Mouse (Mus musculus) megakaryocyte progenitor cell, adult 5-6 weeks (primary cell): ENCODE measurements around the gene H2-Eb2. TPM values are rescaled to one million over a fixed set of nuclear protein-coding genes. Genes with fewer than 3 reads are reported as not detected.

ENCODE experiments used
- total RNA-seq, 2 experiments: library from RNA; stranded (forward) in 1 of 2; stranded (reverse) in 1 of 2; fragments of 157-497, 149-512 nt in 1 of 2; fragments of 200-1000 nt in 1 of 2; gene quantifications; 2 replicates each; pipeline versions ENCODE4 v1.2.3 to v1.2.4; 2015 to 2017

The H2-Eb2 gene
- total RNA-seq, 2 experiments from 2014 or later: 0.02 TPM; not detected in 1

Other genes with a start within 250 kb of the H2-Eb2 start
- gene H2-Oa, start 233.3 kb upstream of the H2-Eb2 start, total RNA-seq (2015): 7.7 and 9.6 TPM in 2 replicates
- gene H2-Oa, start 233.3 kb upstream of the H2-Eb2 start, total RNA-seq (2017): 2.7 TPM in 2 replicates
- 72.0 and 74.5 TPM in 2 replicates for gene H2-DMa, start 206.1 kb upstream of the H2-Eb2 start, total RNA-seq (2015)
- gene H2-DMa, start 206.1 kb upstream of the H2-Eb2 start, total RNA-seq (2017): 56.5 and 61.1 TPM in 2 replicates
- gene Brd2, start 203.0 kb upstream of the H2-Eb2 start, total RNA-seq (2015): 269 and 306 TPM in 2 replicates
- gene Brd2, start 203.0 kb upstream of the H2-Eb2 start, total RNA-seq (2017): 260 and 284 TPM in 2 replicates
- 3.9 and 5.8 TPM in 2 replicates for gene H2-DMb2, start 182.4 kb upstream of the H2-Eb2 start, total RNA-seq (2015)
- 6.7 and 8.5 TPM in 2 replicates for gene H2-DMb2, start 182.4 kb upstream of the H2-Eb2 start, total RNA-seq (2017)
- 36.2 and 39.4 TPM in 2 replicates for gene H2-DMb1, start 172.6 kb upstream of the H2-Eb2 start, total RNA-seq (2015)
- 47.0 and 60.3 TPM in 2 replicates for gene H2-DMb1, start 172.6 kb upstream of the H2-Eb2 start, total RNA-seq (2017)
- gene Tap1, start 138.1 kb upstream of the H2-Eb2 start, total RNA-seq (2015): 27.6 and 30.5 TPM in 2 replicates
- gene Tap1, start 138.1 kb upstream of the H2-Eb2 start, total RNA-seq (2017): 62.5 and 82.8 TPM in 2 replicates
- gene Psmb9, start 137.9 kb upstream of the H2-Eb2 start, total RNA-seq (2015): 112 and 120 TPM in 2 replicates
- 122 and 126 TPM in 2 replicates for gene Psmb9, start 137.9 kb upstream of the H2-Eb2 start, total RNA-seq (2017)
- gene Psmb8, start 127.9 kb upstream of the H2-Eb2 start, total RNA-seq (2015): 289 and 290 TPM in 2 replicates
- gene Psmb8, start 127.9 kb upstream of the H2-Eb2 start, total RNA-seq (2017): 461 and 471 TPM in 2 replicates
- gene Tap2, start 122.1 kb upstream of the H2-Eb2 start, total RNA-seq (2015): 8.5 and 17.1 TPM in 2 replicates
- 54.6 and 67.9 TPM in 2 replicates for gene Tap2, start 122.1 kb upstream of the H2-Eb2 start, total RNA-seq (2017)
- 6.6 and 13.1 TPM in 2 replicates for gene H2-Ob, start 86.8 kb upstream of the H2-Eb2 start, total RNA-seq (2015)
- 3.7 and 8.6 TPM in 2 replicates for gene H2-Ob, start 86.8 kb upstream of the H2-Eb2 start, total RNA-seq (2017)
- gene H2-Ab1, start 68.0 kb upstream of the H2-Eb2 start, total RNA-seq (2015): 50.0 and 61.3 TPM in 2 replicates
- gene H2-Ab1, start 68.0 kb upstream of the H2-Eb2 start, total RNA-seq (2017): 45.2 and 81.5 TPM in 2 replicates
- 30.1 and 37.9 TPM in 2 replicates for gene H2-Aa, start 37.8 kb upstream of the H2-Eb2 start, total RNA-seq (2015)
- gene H2-Aa, start 37.8 kb upstream of the H2-Eb2 start, total RNA-seq (2017): 10.3 and 24.6 TPM in 2 replicates
- gene H2-Eb1, start 19.8 kb upstream of the H2-Eb2 start, total RNA-seq (2015): 5.0 and 5.6 TPM in 2 replicates
- gene H2-Eb1, start 19.8 kb upstream of the H2-Eb2 start, total RNA-seq (2017): 11.2 and 17.2 TPM in 2 replicates
- gene Btnl2, start 29.2 kb downstream of the H2-Eb2 start, total RNA-seq (2015): not detected in 2 replicates
- gene Btnl2, start 29.2 kb downstream of the H2-Eb2 start, total RNA-seq (2017): not detected in 2 replicates
- gene Btnl1, start 51.5 kb downstream of the H2-Eb2 start, total RNA-seq (2015): not detected in 2 replicates
- not detected in 2 replicates for gene Btnl1, start 51.5 kb downstream of the H2-Eb2 start, total RNA-seq (2017)
- 1.7 and 4.5 TPM in 2 replicates for gene BC051142, start 73.2 kb downstream of the H2-Eb2 start, total RNA-seq (2015)
- gene BC051142, start 73.2 kb downstream of the H2-Eb2 start, total RNA-seq (2017): 1.0 and 2.4 TPM in 2 replicates
- not detected in 2 replicates for gene Btnl4, start 151.7 kb downstream of the H2-Eb2 start, total RNA-seq (2015)
- not detected in 2 replicates for gene Btnl4, start 151.7 kb downstream of the H2-Eb2 start, total RNA-seq (2017)
- not detected in 2 replicates for gene Btnl6, start 191.7 kb downstream of the H2-Eb2 start, total RNA-seq (2015)
- gene Btnl6, start 191.7 kb downstream of the H2-Eb2 start, total RNA-seq (2017): not detected in 2 replicates
- 0.17 and 0.39 TPM in 2 replicates for gene Notch4, start 238.6 kb downstream of the H2-Eb2 start, total RNA-seq (2015)
- gene Notch4, start 238.6 kb downstream of the H2-Eb2 start, total RNA-seq (2017): under 0.01 and 0.14 TPM in 2 replicates